Mouse (Mus musculus): Measurements from ENCODE around the gene Snhg11.

DNA sequence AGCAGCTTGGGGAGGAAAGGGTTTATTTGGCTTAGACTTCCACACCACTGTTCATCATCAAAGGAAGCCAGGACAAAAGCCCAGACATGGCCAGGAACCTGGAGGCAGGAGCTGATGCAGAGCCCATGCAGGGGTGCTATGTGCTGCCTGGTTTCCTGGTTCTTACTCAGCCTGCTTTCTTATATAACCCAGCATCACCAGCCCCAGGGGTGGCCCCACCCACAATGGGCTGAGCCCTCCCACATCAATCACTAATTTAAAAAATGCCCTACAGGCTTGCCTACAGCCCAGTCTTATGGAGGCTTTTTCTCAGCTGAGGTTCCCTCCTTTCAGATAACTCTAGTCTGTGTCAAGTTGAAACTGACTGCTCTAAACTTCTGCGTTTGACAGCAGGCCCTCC, 2.4 kb downstream of the Snhg11 start:
- TF ChIP-seq CTCF (IDR thresholded peaks at IDR 0.05; ENCODE audit: borderline replicate concordance, insufficient read depth, low read length) (no peak), POLR2A (IDR thresholded peaks at IDR 0.05; ENCODE audit: low read depth, low read length) (no peak)
